Mouse (Mus musculus) myocyte (in vitro differentiated cells): Measurements from ENCODE around the gene Notch4. TPM values are rescaled to one million over a fixed set of nuclear protein-coding genes. Genes with fewer than 3 reads are reported as not detected.

Experiments
- H3K27me3 ChIP-seq: one replicate; pipeline ENCODE4 v1.6.1; 2011; ENCODE audit not compliant: control insufficient read depth, insufficient read depth, insufficient read length
- H3K36me3 ChIP-seq: one replicate; pipeline ENCODE4 v1.6.1; 2011; ENCODE audit not compliant: control insufficient read depth, insufficient read depth
- H3K4me2 ChIP-seq: one replicate; pipeline ENCODE4 v1.6.1; 2011; ENCODE audit warnings: low read depth, control low read depth
- H3K4me3 ChIP-seq: one replicate; pipeline ENCODE4 v1.5.1; 2011; ENCODE audit warnings: mild to moderate bottlenecking, control low read depth, moderate library complexity
- H3K79me2 ChIP-seq: one replicate; pipeline ENCODE4 v1.6.1; 2011; ENCODE audit not compliant: control insufficient read depth, insufficient read depth
- H3ac ChIP-seq: one replicate; pipeline ENCODE4 v1.6.1; 2011; ENCODE audit not compliant: control insufficient read depth, insufficient read length
- CEBPB ChIP-seq: IDR thresholded peaks from 2 replicates; pipeline ENCODE4 v1.6.1; 2011; ENCODE audit warnings: mild to moderate bottlenecking, moderate library complexity; ENCODE audit not compliant: poor library complexity, insufficient read depth, severe bottlenecking
- E2F4 ChIP-seq: IDR thresholded peaks from one replicate; pipeline ENCODE4 v1.6.1; 2011; ENCODE audit warnings: mild to moderate bottlenecking, control low read depth, moderate library complexity; ENCODE audit not compliant: insufficient read depth
- MAX ChIP-seq: IDR thresholded peaks from one replicate; pipeline ENCODE4 v1.6.1; 2011; ENCODE audit warnings: low read depth, mild to moderate bottlenecking, control low read depth
- MYOD1 ChIP-seq, 3 experiments: IDR thresholded peaks; one replicate each; pipeline ENCODE4 v1.6.1; 2011; ENCODE audit warnings: control low read depth in 2 of 3, low read depth in 2 of 3, mild to moderate bottlenecking in 2 of 3, moderate library complexity in 1 of 3; ENCODE audit not compliant: insufficient read length in 2 of 3, control insufficient read depth in 1 of 3
- MYOG ChIP-seq, 3 experiments: IDR thresholded peaks; one replicate each; pipeline ENCODE4 v1.6.1; 2011; ENCODE audit warnings: control low read depth in 2 of 3, low read depth in 2 of 3, mild to moderate bottlenecking in 2 of 3; ENCODE audit not compliant: insufficient read length in 2 of 3, control insufficient read depth in 1 of 3, insufficient read depth in 1 of 3
- POLR2A ChIP-seq: IDR thresholded peaks from one replicate; pipeline ENCODE4 v1.6.1; 2011; ENCODE audit warnings: low read depth, mild to moderate bottlenecking, control low read depth, moderate library complexity; ENCODE audit not compliant: insufficient read length
- POLR2AphosphoS2 ChIP-seq: IDR thresholded peaks from one replicate; pipeline ENCODE4 v1.6.1; 2011; ENCODE audit warnings: low read depth, control low read depth; ENCODE audit not compliant: insufficient read length
- REST ChIP-seq: IDR thresholded peaks from one replicate; pipeline ENCODE4 v1.6.1; 2011; ENCODE audit warnings: mild to moderate bottlenecking, control low read depth, moderate library complexity; ENCODE audit not compliant: insufficient read depth, insufficient read length
- SRF ChIP-seq: IDR thresholded peaks from one replicate; pipeline ENCODE4 v1.6.1; 2011; ENCODE audit warnings: low read depth; ENCODE audit not compliant: control insufficient read depth, insufficient read length
- TCF12 ChIP-seq: IDR thresholded peaks from one replicate; pipeline ENCODE4 v1.6.1; 2011; ENCODE audit warnings: mild to moderate bottlenecking, control low read depth; ENCODE audit not compliant: poor library complexity, insufficient read depth, severe bottlenecking
- TCF3 ChIP-seq: IDR thresholded peaks from one replicate; pipeline ENCODE4 v1.6.1; 2011; ENCODE audit warnings: low read depth, control low read depth; ENCODE audit not compliant: insufficient read length
- USF1 ChIP-seq: IDR thresholded peaks from one replicate; pipeline ENCODE4 v1.6.1; 2011; ENCODE audit warnings: low read depth, mild to moderate bottlenecking, control low read depth, moderate library complexity
- polyA plus RNA-seq: library from polyadenylated mRNA; unstranded; fragments of >200 nt; fragmentation: generic; extraction: Trizol; gene quantifications from one replicate; pipeline ENCODE4 v1.2.1, GENCODE M21; 2012; ENCODE audit warnings: missing spikeins

Notch4 gene
- polyA plus RNA-seq, 1 experiment: 0.31 TPM

DNA sequence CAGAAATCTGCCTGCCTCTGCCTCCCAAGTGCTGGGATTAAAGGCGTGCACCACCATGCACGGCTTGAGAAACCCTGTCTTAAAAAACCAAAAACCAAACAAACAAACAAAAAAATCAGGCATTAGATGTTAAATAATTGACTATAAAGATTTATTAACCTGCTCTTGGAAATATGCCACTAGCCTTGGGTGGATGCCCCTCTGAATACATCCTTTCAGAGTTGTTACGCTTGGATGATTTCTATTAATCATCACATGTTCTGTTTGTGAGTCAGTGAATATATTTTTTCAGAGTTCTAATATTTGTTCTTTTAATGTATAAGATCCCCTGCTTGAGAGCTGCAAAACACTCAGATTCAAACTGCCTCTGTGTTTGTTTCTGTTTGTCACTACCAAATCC, 60.9 kb downstream of the Notch4 start:
- H3ac ChIP-seq: no peak overlapping the region
- H3K36me3 ChIP-seq: no peaks in the 10 kb centered on the region
- H3K79me2 ChIP-seq: no peaks in the 10 kb centered on the region
- no peak for TF ChIP-seq USF1
- TF ChIP-seq POLR2A: no peak
- no peak for TF ChIP-seq REST
- no peak for TF ChIP-seq SRF
- no peak for TF ChIP-seq TCF3
- no peak for TF ChIP-seq CEBPB
- no peak for TF ChIP-seq TCF12
- no peak for TF ChIP-seq MAX
- no peak for TF ChIP-seq MYOD1 (IDR thresholded peaks at IDR 0.05; ENCODE audit: control insufficient read depth in 1 of 3, insufficient read length in 2 of 3, low read depth in 2 of 3)
- no peak for TF ChIP-seq E2F4
- peaks cover 2% of the 10 kb centered on the region for H3K27me3 ChIP-seq
- no peak overlapping the region for H3K4me2 ChIP-seq
- no peak overlapping the region for H3K4me3 ChIP-seq

DNA sequence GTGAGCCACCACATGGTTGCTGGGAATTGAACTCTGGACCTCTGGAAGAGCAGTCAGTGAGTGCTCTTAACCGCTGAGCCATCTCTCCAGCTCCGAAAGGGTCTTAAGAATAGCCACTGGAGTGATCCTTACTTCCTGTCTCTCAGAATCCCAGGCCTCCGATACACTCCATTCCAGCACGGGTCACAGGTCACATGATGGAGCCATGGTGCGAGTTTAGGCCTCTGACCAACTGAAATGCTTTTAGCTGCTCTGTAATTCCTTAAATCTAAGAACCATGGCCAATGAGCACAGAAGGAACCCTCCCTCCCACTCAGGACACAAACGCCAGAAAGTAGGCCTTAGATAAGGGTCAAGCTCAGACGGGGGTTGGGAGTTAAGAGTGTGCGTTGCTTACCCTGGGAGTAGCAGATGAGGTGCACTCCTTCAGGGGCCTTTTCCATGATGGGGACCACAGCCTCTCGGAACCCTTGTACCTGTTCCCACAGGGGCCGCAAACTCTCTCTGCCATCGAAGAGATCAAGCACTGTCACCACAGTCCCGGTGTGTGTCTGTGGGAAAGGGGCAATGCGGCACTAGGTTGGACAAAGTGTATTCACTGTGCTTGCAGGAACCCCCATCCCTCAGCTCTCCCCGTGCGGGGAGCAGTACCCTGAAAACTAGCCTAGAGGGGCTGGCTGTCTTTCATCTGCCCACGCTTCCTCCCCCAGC, 62.1 kb downstream of the Notch4 start:
- peak overlapping the region; percentile 73 for H3K4me2 ChIP-seq
- peaks cover 14% of the 10 kb centered on the region for H3K27me3 ChIP-seq
- no peak overlapping the region for H3ac ChIP-seq

DNA sequence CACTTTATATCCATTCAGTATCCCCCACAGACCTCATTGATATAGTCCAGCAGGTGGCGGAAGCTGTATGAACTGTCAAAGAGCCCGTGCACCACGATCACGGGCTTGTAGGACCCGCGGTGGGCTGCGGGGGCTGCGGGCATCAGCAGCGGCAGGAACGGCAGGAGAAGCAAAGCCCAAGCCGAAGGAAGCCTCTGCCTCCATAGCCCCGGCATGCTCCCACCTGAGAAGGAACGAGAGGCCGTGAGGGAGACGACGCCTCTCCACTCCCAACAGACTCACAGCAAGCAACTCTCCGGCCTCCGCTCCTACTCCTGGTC, 62.7 kb downstream of the Notch4 start:
- TF ChIP-seq MAX (no peak), POLR2A (no peak), REST (no peak), MYOD1 (IDR thresholded peaks at IDR 0.05; ENCODE audit: control insufficient read depth in 1 of 3, insufficient read length in 2 of 3, low read depth in 2 of 3) (no peak), TCF3 (no peak), SRF (no peak), MYOG (IDR thresholded peaks at IDR 0.05; ENCODE audit: control insufficient read depth in 1 of 3, insufficient read depth in 1 of 3, insufficient read length in 2 of 3, low read depth in 2 of 3) (no peak), E2F4 (no peak), POLR2AphosphoS2 (no peak), CEBPB (no peak), TCF12 (no peak)
- H3K79me2 ChIP-seq: no peaks in the 10 kb centered on the region
- peaks cover 19% of the 10 kb centered on the region for H3K27me3 ChIP-seq
- no peaks in the 10 kb centered on the region for H3K36me3 ChIP-seq
- peak overlapping the region; percentile 8 for H3ac ChIP-seq
- H3K4me2 ChIP-seq: peak overlapping the region; percentile 73
- H3K4me3 ChIP-seq: peak overlapping the region; percentile 42

More for the DNA sequence above, 62.1 kb downstream of the Notch4 start:
- TF ChIP-seq TCF3: no peak
- no peak for TF ChIP-seq MYOG (IDR thresholded peaks at IDR 0.05; ENCODE audit: control insufficient read depth in 1 of 3, insufficient read depth in 1 of 3, insufficient read length in 2 of 3, low read depth in 2 of 3)
- TF ChIP-seq USF1: no peak
- Histone ChIP-seq H3K4me3 (peak overlapping the region; percentile 42), H3K79me2 (no peaks in the 10 kb centered on the region), H3K36me3 (no peaks in the 10 kb centered on the region)

DNA sequence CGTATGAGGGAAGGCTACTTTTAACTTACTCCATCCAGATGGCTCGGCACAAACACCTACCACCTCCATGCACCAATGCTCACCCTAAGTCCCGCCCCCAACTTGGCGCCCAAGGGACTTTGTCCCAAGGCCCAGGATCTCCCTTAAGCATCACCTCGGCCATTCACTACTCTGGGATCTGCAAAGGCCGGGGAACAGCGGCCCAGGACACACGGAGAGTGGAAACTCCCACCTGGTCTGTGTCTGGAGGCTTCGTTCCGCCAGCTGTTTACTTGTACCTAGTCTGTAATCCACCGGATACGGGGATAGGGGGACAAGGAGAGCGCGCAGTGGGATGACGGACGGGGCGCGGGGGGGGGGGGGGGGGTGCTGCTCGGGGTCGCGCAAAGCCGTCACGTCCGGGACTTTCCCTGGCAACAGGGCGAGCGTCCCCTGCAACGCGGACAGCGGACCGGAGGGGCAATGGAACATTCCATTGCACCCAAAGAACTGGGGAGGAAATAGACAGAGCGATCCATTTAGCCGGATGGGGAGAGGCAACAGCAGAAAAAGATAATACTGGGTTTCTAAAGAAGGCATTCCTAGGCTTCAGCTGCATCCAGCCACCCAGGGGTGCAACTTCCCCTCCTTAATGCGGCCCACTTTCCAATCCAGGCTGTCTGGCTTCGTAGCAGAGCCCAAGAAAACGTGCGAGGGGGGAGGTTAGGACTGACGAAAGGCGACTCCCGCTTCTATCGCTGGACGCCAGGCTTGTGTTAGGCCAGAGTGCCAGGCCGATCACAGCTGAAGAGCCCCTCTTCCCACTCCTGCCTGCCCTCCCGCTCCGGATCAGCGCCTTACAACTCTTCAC, 63.2 kb downstream of the Notch4 start:
- H3K27me3 ChIP-seq: peaks cover 25% of the 10 kb centered on the region
- H3ac ChIP-seq: peak overlapping the region; percentile 8
- no peaks in the 10 kb centered on the region for H3K79me2 ChIP-seq
- peak overlapping the region; percentile 42 for H3K4me3 ChIP-seq
- no peak for TF ChIP-seq CEBPB
- TF ChIP-seq POLR2A: peak; percentile 56
- no peak for TF ChIP-seq SRF
- TF ChIP-seq USF1: no peak
- TF ChIP-seq MYOG (IDR thresholded peaks at IDR 0.05; ENCODE audit: control insufficient read depth in 1 of 3, insufficient read depth in 1 of 3, insufficient read length in 2 of 3, low read depth in 2 of 3): no peak
- no peak for TF ChIP-seq REST
- TF ChIP-seq TCF12: no peak
- H3K4me2 ChIP-seq: peak overlapping the region; percentile 73
- no peaks in the 10 kb centered on the region for H3K36me3 ChIP-seq

DNA sequence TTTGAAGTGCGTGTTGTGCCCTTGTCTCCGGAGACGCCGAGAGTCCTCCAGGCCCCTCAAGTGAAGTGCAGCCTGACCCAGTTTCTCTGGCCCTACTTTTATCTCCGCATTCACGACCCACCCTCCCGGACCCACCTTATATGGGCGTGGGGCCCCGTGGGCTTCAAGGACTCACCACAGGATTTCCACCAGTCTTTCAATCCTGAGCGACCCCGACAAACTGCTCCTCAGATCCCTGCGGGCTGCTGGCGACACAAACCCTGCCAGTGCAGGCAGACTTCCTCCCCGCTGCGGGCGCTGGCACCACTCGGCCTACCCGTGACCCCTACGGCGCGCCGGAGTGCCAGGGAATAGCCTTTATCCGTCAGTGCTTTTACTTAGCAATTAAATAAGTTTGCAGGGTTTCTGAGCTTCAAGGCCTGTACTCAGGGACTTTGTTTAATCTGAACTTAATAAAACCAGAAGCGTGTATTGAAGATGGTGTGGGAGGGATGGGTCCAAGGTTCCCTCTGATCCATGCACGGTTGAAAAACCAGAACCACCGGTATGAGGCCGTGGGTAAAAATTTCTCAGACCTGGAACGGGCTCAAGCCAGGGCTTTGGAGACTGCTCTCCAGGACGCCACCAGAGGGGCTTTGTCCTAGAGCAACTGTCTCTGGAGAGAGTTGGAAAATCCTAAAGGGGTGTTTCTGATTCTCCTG, 64.0 kb downstream of the Notch4 start, which contains the start of gene Ppt2:
Gene Ppt2 (minus strand): TSS at position 568 of the 701 bp plus-strand sequence.
- Histone ChIP-seq H3K27me3 (peaks cover 32% of the 10 kb centered on the region), H3K79me2 (no peaks in the 10 kb centered on the region), H3K4me2 (peak within 1 kb of the TSS; percentile 70), H3ac (peak within 1 kb of the TSS; percentile 8), H3K4me3 (peak within 1 kb of the TSS; percentile 42), H3K36me3 (no peaks in the 10 kb centered on the region)
- no peak for TF ChIP-seq POLR2A
- no peak for TF ChIP-seq TCF3
- TF ChIP-seq MAX: no peak
- no peak for TF ChIP-seq CEBPB
- TF ChIP-seq SRF: no peak
- no peak for TF ChIP-seq MYOG (IDR thresholded peaks at IDR 0.05; ENCODE audit: control insufficient read depth in 1 of 3, insufficient read depth in 1 of 3, insufficient read length in 2 of 3, low read depth in 2 of 3)
- TF ChIP-seq TCF12: no peak
